Mouse (Mus musculus): ENCODE results near the gene Prm1. TPM values are rescaled to one million over a fixed set of nuclear protein-coding genes. Genes with fewer than 3 reads are reported as not detected.

Gene Prm1
- polyA plus RNA-seq, 1 experiment from 2014 or later = not detected

GRCm38 (mm10) chr16:10767158-10767557, 38.5 kb downstream of the Prm1 start:
- Histone ChIP-seq H3K27ac (ENCODE audit: low read depth) (no peak overlapping the region), H3K9ac (replicated peaks) (no peak overlapping the region), H3K36me3 (replicated peaks; ENCODE audit: insufficient read depth, low read length) (no peaks in the 10 kb centered on the region), H3K9me3 (ENCODE audit: low read length) (no peaks in the 10 kb centered on the region), H3K4me2 (ENCODE audit: low read depth, low read length) (no peak overlapping the region), H3K4me3 (ENCODE audit: low read depth, low read length) (no peak overlapping the region), H3K4me1 (ENCODE audit: insufficient read depth) (peaks cover 38% of the 10 kb centered on the region), H3K27me3 (ENCODE audit: insufficient read depth, low read length) (0 out of 2 replicates have a peak, but pooled peaks cover 4% of the 10 kb centered on the region)
- ATAC-seq (no peak), DNase-seq (peak; percentile 79)
- 38% methylated on average over 4 of the region's 4 CpGs for WGBS (ENCODE audit: insufficient replicate concordance)
- no peak for TF ChIP-seq EP300 (IDR thresholded peaks at IDR 0.05; ENCODE audit: low read depth)
- peak; percentile 95 for TF ChIP-seq CTCF (IDR thresholded peaks at IDR 0.05; ENCODE audit: low read depth)

- Histone ChIP-seq H3K27ac (ENCODE audit: low read depth) (no peak overlapping the region), H3K9me3 (ENCODE audit: low read length) (no peaks in the 10 kb centered on the region), H3K4me3 (ENCODE audit: low read depth, low read length) (no peak overlapping the region), H3K27me3 (ENCODE audit: insufficient read depth, low read length) (0 out of 2 replicates have a peak, but pooled peaks cover 4% of the 10 kb centered on the region), H3K4me1 (ENCODE audit: insufficient read depth) (peaks cover 14% of the 10 kb centered on the region), H3K9ac (replicated peaks) (no peak overlapping the region), H3K36me3 (replicated peaks; ENCODE audit: insufficient read depth, low read length) (no peaks in the 10 kb centered on the region), H3K4me2 (ENCODE audit: low read depth, low read length) (no peak overlapping the region)
- DNase-seq = no peak
- ATAC-seq = no peak
- 35% methylated on average over 2 of the region's 2 CpGs for WGBS (ENCODE audit: insufficient replicate concordance)
- TF ChIP-seq EP300 (IDR thresholded peaks at IDR 0.05; ENCODE audit: low read depth) (no peak), CTCF (IDR thresholded peaks at IDR 0.05; ENCODE audit: low read depth) (no peak)
Measured at GRCm38 (mm10) chr16:10764323-10764722, 41.3 kb downstream of the Prm1 start.

GRCm38 (mm10) chr16:10763540-10764264, 41.9 kb downstream of the Prm1 start:
- Histone ChIP-seq H3K4me1 (ENCODE audit: insufficient read depth) (peaks cover 8% of the 10 kb centered on the region), H3K9me3 (ENCODE audit: low read length) (no peaks in the 10 kb centered on the region), H3K27ac (ENCODE audit: low read depth) (no peak overlapping the region), H3K4me2 (ENCODE audit: low read depth, low read length) (no peak overlapping the region), H3K36me3 (replicated peaks; ENCODE audit: insufficient read depth, low read length) (no peaks in the 10 kb centered on the region), H3K4me3 (ENCODE audit: low read depth, low read length) (no peak overlapping the region), H3K9ac (replicated peaks) (no peak overlapping the region), H3K27me3 (ENCODE audit: insufficient read depth, low read length) (0 out of 2 replicates have a peak, but pooled peaks cover 4% of the 10 kb centered on the region)
- DNase-seq (no peak), ATAC-seq (no peak)
- no peak for TF ChIP-seq CTCF (IDR thresholded peaks at IDR 0.05; ENCODE audit: low read depth)
- no peak for TF ChIP-seq EP300 (IDR thresholded peaks at IDR 0.05; ENCODE audit: low read depth)
- WGBS (ENCODE audit: insufficient replicate concordance) = 55% methylated on average over 6 of the region's 6 CpGs

- no peak for TF ChIP-seq EP300 (IDR thresholded peaks at IDR 0.05; ENCODE audit: low read depth)
- TF ChIP-seq CTCF (IDR thresholded peaks at IDR 0.05; ENCODE audit: low read depth) = no peak
- H3K27me3 ChIP-seq (ENCODE audit: insufficient read depth, low read length) = 0 out of 2 replicates have a peak, but pooled peaks cover 4% of the 10 kb centered on the region
- no peak overlapping the region for H3K27ac ChIP-seq (ENCODE audit: low read depth)
- WGBS (ENCODE audit: insufficient replicate concordance) = 69% methylated on average over 5 of the region's 5 CpGs
- no peak for ATAC-seq
- DNase-seq = no peak
- no peak overlapping the region for H3K4me2 ChIP-seq (ENCODE audit: low read depth, low read length)
- H3K9ac ChIP-seq (replicated peaks) = no peak overlapping the region
- no peaks in the 10 kb centered on the region for H3K36me3 ChIP-seq (replicated peaks; ENCODE audit: insufficient read depth, low read length)
- H3K4me1 ChIP-seq (ENCODE audit: insufficient read depth) = no peaks in the 10 kb centered on the region
- no peak overlapping the region for H3K4me3 ChIP-seq (ENCODE audit: low read depth, low read length)
- no peaks in the 10 kb centered on the region for H3K9me3 ChIP-seq (ENCODE audit: low read length)
Measured at GRCm38 (mm10) chr16:10762569-10763180, 43.0 kb downstream of the Prm1 start.

GRCm38 (mm10) chr16:10761182-10761581, 44.5 kb downstream of the Prm1 start:
- Histone ChIP-seq H3K4me1 (ENCODE audit: insufficient read depth) (no peaks in the 10 kb centered on the region), H3K9me3 (ENCODE audit: low read length) (no peaks in the 10 kb centered on the region), H3K9ac (replicated peaks) (no peak overlapping the region), H3K36me3 (replicated peaks; ENCODE audit: insufficient read depth, low read length) (no peaks in the 10 kb centered on the region), H3K27ac (ENCODE audit: low read depth) (no peak overlapping the region), H3K27me3 (ENCODE audit: insufficient read depth, low read length) (0 out of 2 replicates have a peak, but pooled peaks cover 4% of the 10 kb centered on the region), H3K4me3 (ENCODE audit: low read depth, low read length) (no peak overlapping the region), H3K4me2 (ENCODE audit: low read depth, low read length) (no peak overlapping the region)
- 72% methylated on average over 8 of the region's 8 CpGs for WGBS (ENCODE audit: insufficient replicate concordance)
- ATAC-seq (no peak), DNase-seq (no peak)
- TF ChIP-seq CTCF (IDR thresholded peaks at IDR 0.05; ENCODE audit: low read depth) (no peak), EP300 (IDR thresholded peaks at IDR 0.05; ENCODE audit: low read depth) (no peak)

- Histone ChIP-seq H3K4me1 (ENCODE audit: insufficient read depth) (no peaks in the 10 kb centered on the region), H3K9me3 (ENCODE audit: low read length) (no peaks in the 10 kb centered on the region), H3K4me3 (ENCODE audit: low read depth, low read length) (no peak overlapping the region), H3K27me3 (ENCODE audit: insufficient read depth, low read length) (no peaks in the 10 kb centered on the region), H3K36me3 (replicated peaks; ENCODE audit: insufficient read depth, low read length) (no peaks in the 10 kb centered on the region), H3K4me2 (ENCODE audit: low read depth, low read length) (no peak overlapping the region), H3K9ac (replicated peaks) (no peak overlapping the region), H3K27ac (ENCODE audit: low read depth) (no peak overlapping the region)
- WGBS (ENCODE audit: insufficient replicate concordance) = 54% methylated on average over 6 of the region's 6 CpGs
- ATAC-seq (no peak), DNase-seq (no peak)
- TF ChIP-seq CTCF (IDR thresholded peaks at IDR 0.05; ENCODE audit: low read depth) = no peak
Measured at GRCm38 (mm10) chr16:10756168-10756567, 49.5 kb downstream of the Prm1 start.

All from liver, postnatal 0 days (tissue).